Mouse (Mus musculus) embryonic fibroblast, embryonic 13.5 days (primary cell): ENCODE data around the gene Map1a. TPM values are rescaled to one million over a fixed set of nuclear protein-coding genes. Genes with fewer than 3 reads are reported as not detected.

Source experiments
- H3K27ac ChIP-seq: 2 replicates; pipeline ENCODE4 v1.5.1; 2012; ENCODE audit warnings: low read length, control low read depth, inconsistent platforms; ENCODE audit not compliant: insufficient read depth
- H3K4me1 ChIP-seq: 2 replicates; pipeline ENCODE4 v1.6.1; 2011; ENCODE audit warnings: low read length; ENCODE audit not compliant: control insufficient read depth, insufficient read depth
- H3K4me3 ChIP-seq: 2 replicates; pipeline ENCODE4 v1.5.1; 2011; ENCODE audit warnings: mild to moderate bottlenecking, control low read depth, low read length; ENCODE audit not compliant: insufficient read depth
- CTCF ChIP-seq: IDR thresholded peaks from 2 replicates; pipeline ENCODE4 v1.5.1; 2011; ENCODE audit warnings: mild to moderate bottlenecking, control low read depth, low read length, moderate library complexity, borderline replicate concordance; ENCODE audit not compliant: insufficient read depth
- POLR2A ChIP-seq: IDR thresholded peaks from 2 replicates; pipeline ENCODE4 v1.6.1; 2011; ENCODE audit warnings: low read depth, mild to moderate bottlenecking, control low read depth, low read length, moderate library complexity
- polyA plus RNA-seq: library from polyadenylated mRNA; stranded (reverse); fragments of >200 nt; gene quantifications from 2 replicates; pipeline ENCODE4 v1.2.4, GENCODE M21; 2011; ENCODE audit warnings: low read depth; ENCODE audit not compliant: missing spikeins, insufficient read length

Gene Map1a
- polyA plus RNA-seq, 1 experiment: 61.1 TPM

GRCm38 (mm10) chr2:121292316-121293013 lies 3.1 kb downstream of the Map1a start:
- H3K4me1 ChIP-seq: peaks cover 5% of the 10 kb centered on the region; the same call in 1 of the 2 replicates
- no peak overlapping the region for H3K4me3 ChIP-seq
- TF ChIP-seq CTCF: no peak
- TF ChIP-seq POLR2A: no peak
- no peak overlapping the region for H3K27ac ChIP-seq

- Histone ChIP-seq H3K4me3 (0 out of 2 replicates have a peak overlapping the region, but pooled peaks have one; percentile 5), H3K4me1 (peaks cover 5% of the 10 kb centered on the region; the same call in 1 of the 2 replicates), H3K27ac (peak overlapping the region; percentile 48)
- no peak for TF ChIP-seq CTCF
- TF ChIP-seq POLR2A: peak; percentile 49
These were observed 4.8 kb downstream of the Map1a start for GRCm38 (mm10) chr2:121294182-121294581.

GRCm38 (mm10) chr2:121294753-121295607 lies 5.6 kb downstream of the Map1a start:
- peak overlapping the region; percentile 57 for H3K4me3 ChIP-seq
- peak overlapping the region; percentile 48 for H3K27ac ChIP-seq
- TF ChIP-seq CTCF: no peak
- peak; percentile 93 for TF ChIP-seq POLR2A
- H3K4me1 ChIP-seq: peaks cover 5% of the 10 kb centered on the region; the same call in 1 of the 2 replicates

DNA sequence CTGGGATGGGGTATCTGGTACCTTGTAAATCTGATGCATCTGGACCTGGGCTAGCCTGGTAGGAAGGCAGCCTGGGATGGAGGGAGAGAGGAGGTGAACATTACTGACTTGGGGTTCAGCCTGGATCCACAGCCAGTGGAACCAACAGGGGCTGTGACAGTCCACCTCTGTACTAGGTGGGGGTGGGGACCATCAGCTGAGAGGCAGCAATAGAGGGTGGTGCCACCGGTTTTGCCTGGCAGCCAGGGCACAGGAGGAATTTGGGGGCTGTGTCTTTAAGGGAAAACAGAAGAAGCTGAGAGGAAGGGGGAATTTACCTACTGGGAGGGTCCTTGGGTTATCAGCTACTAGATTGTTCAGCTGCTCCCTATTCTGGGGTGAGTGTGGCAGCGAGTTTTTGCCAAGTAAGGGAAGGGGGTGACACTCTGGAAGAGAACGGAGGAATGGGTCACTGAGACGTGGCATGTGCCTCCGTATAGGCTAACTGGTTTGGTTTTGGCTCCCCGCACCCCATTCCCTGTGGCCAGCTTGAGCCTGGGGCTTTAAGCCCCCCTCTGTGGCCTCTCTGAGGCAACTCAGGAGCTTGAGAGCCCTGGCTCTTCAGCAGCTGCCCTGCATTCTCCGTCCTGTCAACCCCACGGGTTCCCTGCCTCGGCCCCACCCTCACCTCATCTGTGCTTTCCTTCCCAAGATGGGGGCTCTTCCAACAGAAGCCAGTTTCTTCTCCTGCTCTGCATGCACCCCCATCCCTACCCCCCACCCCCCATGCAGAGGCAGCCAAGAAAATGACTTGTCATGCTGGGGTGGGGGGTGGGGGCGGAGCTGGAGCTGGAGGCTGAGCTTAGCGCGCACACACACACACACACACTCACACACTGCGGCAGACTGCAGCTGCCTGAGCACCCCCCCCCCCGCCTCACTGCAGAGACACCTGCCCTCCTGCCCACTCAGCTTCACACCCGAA lies 6.5 kb downstream of the Map1a start:
- TF ChIP-seq POLR2A (0 out of 2 replicates have a peak, but pooled peaks have one; percentile 30), CTCF (no peak)
- Histone ChIP-seq H3K4me1 (peaks cover 5% of the 10 kb centered on the region; the same call in 1 of the 2 replicates), H3K27ac (peak overlapping the region; percentile 3), H3K4me3 (peak overlapping the region; percentile 57)

- peak overlapping the region; percentile 57 for H3K4me3 ChIP-seq
- no peak overlapping the region for H3K27ac ChIP-seq
- TF ChIP-seq POLR2A (no peak), CTCF (no peak)
- peaks cover 5% of the 10 kb centered on the region; the same call in 1 of the 2 replicates for H3K4me1 ChIP-seq
These were observed 7.4 kb downstream of the Map1a start for GRCm38 (mm10) chr2:121296754-121297231.

GRCm38 (mm10) chr2:121297701-121298100 lies 8.3 kb downstream of the Map1a start:
- TF ChIP-seq POLR2A (no peak), CTCF (no peak)
- H3K27ac ChIP-seq: no peak overlapping the region
- H3K4me1 ChIP-seq: peaks cover 5% of the 10 kb centered on the region; the same call in 1 of the 2 replicates
- no peak overlapping the region for H3K4me3 ChIP-seq

GRCm38 (mm10) chr2:121298131-121298530 lies 8.7 kb downstream of the Map1a start:
- no peak overlapping the region for H3K4me3 ChIP-seq
- peaks cover 5% of the 10 kb centered on the region; the same call in 1 of the 2 replicates for H3K4me1 ChIP-seq
- TF ChIP-seq POLR2A: no peak
- TF ChIP-seq CTCF: no peak
- H3K27ac ChIP-seq: no peak overlapping the region

GRCm38 (mm10) chr2:121299471-121299870 lies 10.1 kb downstream of the Map1a start:
- Histone ChIP-seq H3K4me3 (no peak overlapping the region), H3K27ac (no peak overlapping the region), H3K4me1 (peaks cover 1% of the 10 kb centered on the region; the same call in 1 of the 2 replicates)
- TF ChIP-seq POLR2A (no peak), CTCF (no peak)

DNA sequence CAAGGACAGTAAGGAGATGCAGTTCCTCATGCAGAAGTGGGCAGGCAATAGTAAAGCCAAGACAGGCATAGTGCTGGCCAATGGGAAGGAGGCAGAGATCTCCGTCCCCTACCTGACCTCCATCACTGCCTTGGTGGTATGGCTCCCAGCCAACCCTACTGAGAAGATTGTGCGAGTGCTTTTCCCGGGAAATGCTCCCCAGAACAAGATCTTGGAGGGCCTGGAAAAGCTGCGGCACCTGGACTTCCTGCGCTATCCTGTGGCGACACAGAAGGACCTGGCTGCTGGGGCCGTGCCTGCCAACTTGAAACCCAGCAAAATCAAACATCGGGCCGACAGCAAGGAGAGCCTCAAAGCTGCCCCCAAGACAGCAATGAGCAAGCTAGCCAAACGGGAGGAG lies 10.6 kb downstream of the Map1a start:
- Histone ChIP-seq H3K27ac (no peak overlapping the region), H3K4me1 (no peaks in the 10 kb centered on the region), H3K4me3 (no peak overlapping the region)
- TF ChIP-seq CTCF: no peak
- TF ChIP-seq POLR2A: no peak
